Mouse (Mus musculus) midbrain, embryonic 10.5 days (tissue): ENCODE data around the gene Arid1b. TPM values are rescaled to one million over a fixed set of nuclear protein-coding genes. Genes with fewer than 3 reads are reported as not detected.

ENCODE experiments used
- DNase-seq: peaks from one replicate; pipeline ENCODE4 v3.0.0-alpha.2; 2017; ENCODE audit warnings: low spot score
- H3K27ac ChIP-seq: fragments of 300-500 bp; sonication (generic); replicated peaks from 2 replicates; pipeline ENCODE4 v1.5.1; 2016; ENCODE audit warnings: mild to moderate bottlenecking
- H3K27me3 ChIP-seq: fragments of 300-500 bp; sonication (generic); 2 replicates; pipeline ENCODE4 v1.6.1; 2016; ENCODE audit warnings: low read depth, mild to moderate bottlenecking; ENCODE audit not compliant: poor library complexity, severe bottlenecking
- H3K36me3 ChIP-seq: fragments of 300-500 bp; sonication (generic); 2 replicates; pipeline ENCODE4 v1.6.1; 2016; ENCODE audit warnings: mild to moderate bottlenecking, moderate library complexity
- H3K4me1 ChIP-seq: fragments of 300-500 bp; sonication (generic); 2 replicates; pipeline ENCODE4 v1.6.1; 2016
- H3K4me3 ChIP-seq: fragments of 300-500 bp; sonication (generic); 2 replicates; pipeline ENCODE4 v1.5.1; 2016; ENCODE audit warnings: mild to moderate bottlenecking, moderate library complexity
- H3K9me3 ChIP-seq: fragments of 300-500 bp; sonication (generic); replicated peaks from 2 replicates; pipeline ENCODE4 v1.6.1; 2016; ENCODE audit warnings: mild to moderate bottlenecking
- WGBS: fragments of 180-500 bp; shearing (Covaris S2); methylation state at CpG from one replicate; pipeline ENCODE4 v1.1.7; 2016; 5-methylcytosine and 5-hydroxymethylcytosine counted together
- polyA plus RNA-seq: library from polyadenylated mRNA; unstranded; fragments of >200 nt; fragmentation: Nextera tagmentation; extraction: Ambion mirVana; gene quantifications from 2 replicates; pipeline ENCODE4 v1.2.1, GENCODE M21; 2016

Gene Arid1b
- polyA plus RNA-seq, 1 experiment from 2014 or later: 8.9 TPM

GRCm38 (mm10) chr17:5345810-5346209 is 351.7 kb downstream of the Arid1b start:
- H3K27me3 ChIP-seq: no peaks in the 10 kb centered on the region
- H3K4me1 ChIP-seq: no peaks in the 10 kb centered on the region
- H3K27ac ChIP-seq: no peak overlapping the region
- no peaks in the 10 kb centered on the region for H3K9me3 ChIP-seq
- no peak for DNase-seq
- 93% methylated on average over 5 of the region's 5 CpGs for WGBS
- peaks cover 36% of the 10 kb centered on the region for H3K36me3 ChIP-seq
- H3K4me3 ChIP-seq: no peak overlapping the region

GRCm38 (mm10) chr17:5352901-5353300 is 358.8 kb downstream of the Arid1b start:
- H3K4me3 ChIP-seq: no peak overlapping the region
- no peaks in the 10 kb centered on the region for H3K9me3 ChIP-seq
- no peaks in the 10 kb centered on the region for H3K27me3 ChIP-seq
- DNase-seq: no peak
- H3K4me1 ChIP-seq: no peaks in the 10 kb centered on the region
- no peak overlapping the region for H3K27ac ChIP-seq
- no peaks in the 10 kb centered on the region for H3K36me3 ChIP-seq
- whole genome bisulfite sequencing: 91% methylated on average over 5 of the region's 5 CpGs

DNA sequence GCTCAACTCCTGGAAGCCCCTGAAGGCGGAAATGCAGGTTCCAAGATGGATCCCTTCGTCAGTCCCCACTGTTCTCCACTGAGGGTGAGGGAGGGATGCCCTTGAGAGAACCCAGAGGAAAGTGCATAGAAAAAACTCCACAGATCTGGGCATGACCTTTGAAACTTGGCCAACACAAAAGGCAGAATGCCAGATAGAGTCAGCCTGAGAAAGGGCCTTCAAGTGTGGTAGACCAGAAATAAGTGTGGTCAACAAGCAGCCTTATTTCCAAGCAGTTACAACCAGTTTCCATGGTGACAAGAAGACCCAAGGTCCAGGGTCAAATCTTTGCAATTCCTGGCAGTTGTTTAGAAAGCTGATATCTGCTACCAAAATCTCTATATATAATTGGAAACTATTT is 366.6 kb downstream of the Arid1b start:
- H3K27me3 ChIP-seq: no peaks in the 10 kb centered on the region
- H3K27ac ChIP-seq: no peak overlapping the region
- no peak overlapping the region for H3K4me3 ChIP-seq
- H3K4me1 ChIP-seq: peaks cover 10% of the 10 kb centered on the region; the same call in 1 of the 2 replicates
- no peaks in the 10 kb centered on the region for H3K9me3 ChIP-seq
- DNase-seq: no peak
- no peaks in the 10 kb centered on the region for H3K36me3 ChIP-seq
- WGBS: 65% methylated on average over 2 of the region's 2 CpGs

GRCm38 (mm10) chr17:5365992-5366398 is 371.9 kb downstream of the Arid1b start:
- DNase-seq: no peak
- no peaks in the 10 kb centered on the region for H3K9me3 ChIP-seq
- 89% methylated on average over 8 of the region's 8 CpGs for WGBS

GRCm38 (mm10) chr17:5371032-5371431 is 376.9 kb downstream of the Arid1b start:
- DNase-seq: no peak
- Histone ChIP-seq H3K4me3 (no peak overlapping the region), H3K27ac (no peak overlapping the region), H3K27me3 (no peaks in the 10 kb centered on the region), H3K9me3 (no peaks in the 10 kb centered on the region), H3K4me1 (peaks cover 4% of the 10 kb centered on the region), H3K36me3 (no peaks in the 10 kb centered on the region)
- 81% methylated on average over 4 of the region's 4 CpGs for WGBS

More at GRCm38 (mm10) chr17:5365992-5366398, 371.9 kb downstream of the Arid1b start:
- H3K27ac ChIP-seq: peak overlapping the region; percentile 55
- peaks cover 14% of the 10 kb centered on the region; the same call in 1 of the 2 replicates for H3K4me1 ChIP-seq
- H3K4me3 ChIP-seq: no peak overlapping the region
- no peaks in the 10 kb centered on the region for H3K36me3 ChIP-seq
- H3K27me3 ChIP-seq: no peaks in the 10 kb centered on the region

GRCm38 (mm10) chr17:5371521-5371920 is 377.4 kb downstream of the Arid1b start:
- no peaks in the 10 kb centered on the region for H3K36me3 ChIP-seq
- no peaks in the 10 kb centered on the region for H3K27me3 ChIP-seq
- whole genome bisulfite sequencing: 77% methylated on average over 7 of the region's 7 CpGs
- H3K9me3 ChIP-seq: no peaks in the 10 kb centered on the region
- H3K4me3 ChIP-seq: no peak overlapping the region
- no peak for DNase-seq
- H3K4me1 ChIP-seq: peaks cover 2% of the 10 kb centered on the region; the same call in 1 of the 2 replicates
- H3K27ac ChIP-seq: no peak overlapping the region

- WGBS: 88% methylated on average over 8 of the region's 8 CpGs
These were observed 378.8 kb downstream of the Arid1b start for GRCm38 (mm10) chr17:5372951-5373350.

DNA sequence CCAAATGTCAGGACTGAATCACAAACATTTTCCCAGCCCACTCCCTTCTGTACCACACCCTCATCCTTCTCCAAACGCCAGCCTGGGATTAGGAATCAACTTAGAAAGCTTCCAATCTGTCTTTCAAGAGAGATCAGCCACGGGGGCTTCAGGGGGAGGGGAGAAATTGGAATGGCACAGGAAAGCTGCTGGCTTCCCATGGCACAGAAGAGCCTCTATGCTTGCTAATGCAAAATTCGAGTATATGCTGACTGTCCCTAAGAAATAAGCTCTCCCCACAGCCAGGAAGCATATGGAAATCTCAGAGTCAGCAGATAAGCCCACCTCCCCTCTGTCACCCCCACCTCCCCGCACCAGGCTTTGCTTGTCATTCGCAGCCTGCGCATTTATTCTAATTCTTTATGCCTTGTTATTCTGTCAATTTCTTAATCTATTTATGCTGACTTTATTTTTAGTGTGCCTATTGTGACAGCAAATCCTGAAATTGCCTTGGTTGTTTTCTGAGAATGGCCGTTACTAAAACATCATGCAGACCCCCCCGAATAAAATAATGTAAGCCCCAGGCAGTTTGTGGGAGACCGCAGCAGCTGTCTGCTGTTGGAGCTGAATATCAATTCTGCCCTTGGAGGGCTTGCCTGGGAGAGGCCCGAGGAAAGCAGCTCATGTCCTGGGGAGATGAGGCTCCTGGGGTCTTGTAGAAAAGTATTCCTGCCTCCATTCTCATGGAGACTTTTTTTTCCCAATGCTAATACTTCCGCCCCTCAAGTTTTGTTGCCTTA is 383.2 kb downstream of the Arid1b start:
- WGBS: 33% methylated on average over 11 of the region's 11 CpGs
- DNase-seq: no peak

More at GRCm38 (mm10) chr17:5372951-5373350, 378.8 kb downstream of the Arid1b start:
- Histone ChIP-seq H3K27ac (no peak overlapping the region), H3K4me1 (peaks cover 14% of the 10 kb centered on the region), H3K4me3 (no peak overlapping the region), H3K36me3 (no peaks in the 10 kb centered on the region), H3K27me3 (no peaks in the 10 kb centered on the region), H3K9me3 (no peaks in the 10 kb centered on the region)
- no peak for DNase-seq

GRCm38 (mm10) chr17:5377930-5378310 is 383.8 kb downstream of the Arid1b start:
- Histone ChIP-seq H3K4me1 (peaks cover 13% of the 10 kb centered on the region), H3K4me3 (no peak overlapping the region), H3K9me3 (no peaks in the 10 kb centered on the region), H3K27me3 (no peaks in the 10 kb centered on the region), H3K27ac (no peak overlapping the region), H3K36me3 (no peaks in the 10 kb centered on the region)
- DNase-seq: no peak
- 33% methylated on average over 7 of the region's 7 CpGs for WGBS

More for the DNA sequence above, 383.2 kb downstream of the Arid1b start:
- peaks cover 13% of the 10 kb centered on the region for H3K4me1 ChIP-seq
- H3K36me3 ChIP-seq: no peaks in the 10 kb centered on the region
- H3K9me3 ChIP-seq: no peaks in the 10 kb centered on the region
- H3K4me3 ChIP-seq: no peak overlapping the region
- H3K27ac ChIP-seq: no peak overlapping the region; the same call in 1 of the 2 replicates
- no peaks in the 10 kb centered on the region for H3K27me3 ChIP-seq

- 100% methylated on average over 1 of the region's 1 CpGs for WGBS
- Histone ChIP-seq H3K4me1 (no peaks in the 10 kb centered on the region), H3K4me3 (no peak overlapping the region), H3K36me3 (no peaks in the 10 kb centered on the region), H3K27me3 (no peaks in the 10 kb centered on the region), H3K9me3 (no peaks in the 10 kb centered on the region), H3K27ac (no peak overlapping the region)
- DNase-seq: no peak
These were observed 391.6 kb downstream of the Arid1b start for GRCm38 (mm10) chr17:5385694-5386093.

DNA sequence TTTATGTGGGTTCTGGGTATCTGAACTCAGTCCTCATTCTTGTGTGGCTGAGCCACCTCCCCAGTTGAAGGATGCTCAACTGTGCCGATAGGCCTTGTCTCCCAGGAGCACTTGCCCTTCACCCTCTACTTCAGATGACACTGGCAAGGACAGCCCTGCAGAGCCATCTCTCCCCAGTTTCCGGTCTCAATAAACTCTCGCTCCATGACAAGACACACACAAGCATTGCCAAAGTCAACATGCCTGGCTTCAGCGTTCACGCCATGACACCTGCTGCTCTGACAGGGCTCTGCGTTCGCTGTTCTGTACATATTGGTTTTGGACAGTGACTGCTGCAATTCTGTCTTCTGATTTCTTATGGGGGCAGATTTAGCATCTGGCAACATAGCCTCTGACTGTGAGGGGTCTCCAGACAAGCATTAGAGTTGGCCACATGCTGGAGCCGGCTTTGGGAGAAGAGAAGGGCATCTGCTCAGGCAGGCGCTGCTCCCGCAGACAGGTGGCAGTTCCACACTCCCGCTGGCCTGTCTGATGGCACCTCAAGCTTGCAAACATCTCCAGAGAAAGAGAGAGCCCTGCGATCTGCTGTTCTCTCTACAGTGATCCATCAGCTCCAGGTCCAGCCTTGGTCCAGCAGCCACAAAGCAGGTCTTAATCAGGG is 392.9 kb downstream of the Arid1b start:
- Histone ChIP-seq H3K36me3 (no peaks in the 10 kb centered on the region), H3K4me3 (no peak overlapping the region), H3K9me3 (no peaks in the 10 kb centered on the region), H3K27ac (no peak overlapping the region), H3K4me1 (no peaks in the 10 kb centered on the region), H3K27me3 (no peaks in the 10 kb centered on the region)
- DNase-seq: no peak
- 90% methylated on average over 12 of the region's 12 CpGs for WGBS

DNA sequence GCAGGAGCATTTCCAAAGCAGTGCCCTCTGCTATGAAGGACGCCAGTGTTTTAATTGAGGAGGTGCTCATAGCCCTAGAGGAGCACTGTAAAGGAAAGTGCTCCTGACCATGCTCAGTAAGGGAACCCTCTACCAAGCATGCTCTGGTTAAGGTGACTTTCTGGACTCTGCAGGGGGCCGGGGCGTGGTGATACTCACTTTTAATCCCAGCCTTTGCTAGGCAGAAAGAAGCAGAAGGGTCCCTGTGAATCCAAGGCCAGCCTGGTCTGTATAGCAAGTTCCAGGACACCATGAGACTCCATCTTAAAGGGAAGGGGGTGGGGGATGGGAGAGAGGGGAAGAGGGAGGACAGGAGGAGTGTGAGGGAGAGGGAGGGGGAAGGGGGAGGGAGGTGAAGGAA is 394.2 kb downstream of the Arid1b start:
- H3K36me3 ChIP-seq: no peaks in the 10 kb centered on the region
- no peak overlapping the region for H3K27ac ChIP-seq
- H3K9me3 ChIP-seq: no peaks in the 10 kb centered on the region; the same call in 1 of the 2 replicates
- DNase-seq: no peak
- no peak overlapping the region for H3K4me3 ChIP-seq
- H3K27me3 ChIP-seq: no peaks in the 10 kb centered on the region
- H3K4me1 ChIP-seq: no peaks in the 10 kb centered on the region
- 61% methylated on average over 3 of the region's 3 CpGs for WGBS

GRCm38 (mm10) chr17:5390682-5391081 is 396.6 kb downstream of the Arid1b start:
- H3K4me1 ChIP-seq: no peaks in the 10 kb centered on the region
- H3K4me3 ChIP-seq: no peak overlapping the region
- no peak overlapping the region for H3K27ac ChIP-seq
- DNase-seq: no peak
- 75% methylated on average over 10 of the region's 10 CpGs for WGBS
- H3K9me3 ChIP-seq: no peaks in the 10 kb centered on the region; the same call in 1 of the 2 replicates
- no peaks in the 10 kb centered on the region for H3K36me3 ChIP-seq
- peaks cover 5% of the 10 kb centered on the region; the same call in 1 of the 2 replicates for H3K27me3 ChIP-seq
